Mouse (Mus musculus) heart, adult 2 months (tissue): ENCODE data around the gene Ghr.

Experiments
- CTCF ChIP-seq: fragments of 200-600 bp; IDR thresholded peaks from 2 replicates; pipeline ENCODE4 v1.8.1; 2022; ENCODE audit warnings: antibody characterized with exemption, mild to moderate bottlenecking, moderate library complexity
- EP300 ChIP-seq: fragments of 200-500 bp; IDR thresholded peaks from 2 replicates; pipeline ENCODE4 v1.6.1; 2011; ENCODE audit warnings: low read depth, low read length, control low read depth; ENCODE audit not compliant: insufficient read depth
- POLR2A ChIP-seq: fragments of 200-500 bp; IDR thresholded peaks from 2 replicates; pipeline ENCODE4 v1.6.1; 2011; ENCODE audit warnings: mild to moderate bottlenecking, low read depth, low read length, control low read depth; ENCODE audit not compliant: insufficient read depth

DNA sequence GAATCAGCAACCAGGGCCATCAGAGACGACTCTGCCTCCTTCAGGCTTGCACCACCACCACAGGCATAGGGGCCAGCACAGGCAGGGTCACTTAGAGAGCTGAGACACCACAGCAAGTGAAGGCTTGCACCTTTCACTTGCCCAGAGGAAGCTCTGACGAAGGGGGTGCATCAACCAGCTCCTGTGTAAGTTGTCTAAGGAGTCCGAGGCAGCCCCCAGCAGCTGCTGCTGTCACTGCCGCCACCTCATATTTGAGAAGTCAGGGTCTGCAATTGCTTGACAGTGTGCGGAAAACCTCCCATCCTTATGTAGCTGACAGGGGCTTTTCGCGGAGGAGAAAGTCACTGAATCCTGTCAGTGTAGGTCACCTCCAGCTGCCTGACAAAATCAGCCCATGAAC is 304.1 kb downstream of the Ghr start:
- TF ChIP-seq POLR2A (no peak), CTCF (no peak), EP300 (no peak)
